Mouse (Mus musculus) heart, adult 8-10 months (tissue): Measurements from ENCODE around the gene Memo1. TPM values are rescaled to one million over a fixed set of nuclear protein-coding genes. Genes with fewer than 3 reads are reported as not detected.
"Not testable (repeated sequence)": the region's sequence is repeated elsewhere in the genome, so short reads cannot be mapped to it uniquely, and the experiment has no call there.

Experiments used
- DNase-seq: peaks from one replicate; pipeline ENCODE4 v3.0.0; 2022; ENCODE audit warnings: low spot score
- total RNA-seq, 4 experiments: library from RNA; stranded (reverse); gene quantifications; 2 replicates each; pipeline ENCODE4 v1.2.4; 2022

Memo1 gene
- 10 to 100 TPM; 59.3 to 63.2 (median 61.2) TPM for total RNA-seq

- DNase-seq, result peak; percentile 69
These were observed at the start of gene Memo1 for GRCm38 (mm10) chr17:74295026-74295970. Memo1 (minus strand) TSS chr17:74295521.

- no peak for DNase-seq
These were observed 45.8 kb upstream of the Memo1 start for GRCm38 (mm10) chr17:74341151-74341550.

- peak; percentile 67 for DNase-seq
These were observed 43.9 kb upstream of the Memo1 start, which contains the start of gene Spast for GRCm38 (mm10) chr17:74338937-74339804. Spast (plus strand) TSS chr17:74338987.

DNA sequence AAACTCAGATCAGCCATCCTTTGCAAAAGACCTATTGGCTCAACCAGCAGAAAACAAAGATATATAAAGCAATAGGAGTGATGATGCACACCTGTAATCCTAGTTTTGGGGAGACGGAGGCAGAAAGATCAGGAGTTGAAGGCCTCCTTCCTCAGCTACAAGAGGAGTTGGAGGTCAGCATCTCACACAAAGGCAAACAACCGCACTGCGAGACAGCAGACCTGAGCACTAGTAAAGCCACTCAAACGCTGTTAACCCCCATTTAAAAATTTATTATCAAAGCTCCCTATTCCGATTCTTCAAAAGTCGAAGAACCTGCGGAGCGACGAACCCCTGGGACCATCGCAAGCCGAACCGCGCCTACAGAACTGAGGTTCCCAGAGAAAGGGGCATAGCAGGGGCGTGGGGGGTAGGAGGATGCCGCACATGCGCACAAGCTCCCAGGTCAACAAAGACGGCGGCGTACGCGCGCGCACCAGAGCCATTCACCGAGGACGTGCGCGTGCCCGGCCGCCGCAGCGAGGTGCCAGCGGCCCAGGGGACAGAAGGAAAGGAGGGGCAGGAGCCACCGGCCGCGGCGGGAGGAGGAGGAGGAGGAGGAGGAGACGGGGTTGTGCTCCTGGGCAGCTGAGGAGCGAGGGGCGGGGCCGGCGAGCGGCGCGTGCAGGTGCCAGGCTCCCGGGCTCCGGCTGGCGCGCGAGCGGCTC is 43.1 kb upstream of the Memo1 start:
- DNase-seq, result peak; percentile 91

DNA sequence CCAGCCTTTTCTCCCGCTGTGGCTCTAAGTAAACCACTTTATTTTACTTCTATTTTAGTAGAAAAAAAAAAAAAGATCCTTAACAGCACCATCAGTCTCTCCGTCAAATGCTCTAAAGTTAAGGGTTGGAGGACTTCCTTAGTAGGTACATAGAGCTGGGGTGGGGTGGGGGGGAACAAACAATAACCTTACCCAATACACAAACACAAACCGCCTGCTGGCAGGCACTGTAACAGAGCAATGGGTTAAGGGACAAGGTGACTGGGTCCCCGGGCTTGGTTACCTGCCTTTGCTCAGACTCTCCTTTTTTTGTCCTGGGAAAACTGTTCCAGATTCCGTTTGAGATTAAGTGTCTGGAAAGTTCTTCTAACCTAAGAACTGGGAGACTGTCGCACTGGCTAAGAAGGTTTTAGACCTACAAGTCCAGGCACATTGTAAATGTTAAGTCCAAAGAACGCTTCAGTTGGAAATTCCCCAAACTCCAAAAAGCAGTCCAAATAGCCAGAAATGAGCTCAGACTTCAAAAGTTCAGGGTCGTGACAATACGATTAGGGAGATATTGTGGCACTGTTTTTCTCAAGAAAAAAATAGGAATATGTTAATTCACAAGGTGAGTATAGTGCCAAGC is 35.8 kb upstream of the Memo1 start:
- no peak for DNase-seq

GRCm38 (mm10) chr17:74328146-74328545 is 32.8 kb upstream of the Memo1 start:
- DNase-seq, result not testable (repeated sequence)

DNA sequence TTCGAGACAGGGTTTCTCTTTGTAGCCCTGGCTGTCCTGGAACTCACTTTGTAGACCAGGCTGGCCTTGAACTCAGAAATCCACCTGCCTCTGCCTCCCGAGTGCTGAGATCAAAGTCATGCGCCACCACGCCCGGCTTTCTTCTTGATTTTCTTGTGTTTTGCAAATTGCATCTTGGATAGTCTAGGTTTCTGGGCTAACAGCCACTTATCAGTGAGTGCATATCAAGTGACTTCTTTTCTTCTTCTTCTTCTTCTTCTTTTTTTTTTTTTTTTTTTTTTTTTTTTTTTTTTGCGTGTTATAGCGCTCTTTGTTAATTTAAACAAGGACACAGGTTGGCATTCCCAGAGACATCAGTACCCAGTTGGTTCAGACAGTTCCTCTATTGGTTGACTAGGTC is 31.9 kb upstream of the Memo1 start:
- DNase-seq, result not testable (repeated sequence)

- no peak for DNase-seq
These were observed 28.5 kb upstream of the Memo1 start, which contains the start of gene Dpy30 for GRCm38 (mm10) chr17:74323844-74324243. Dpy30 (minus strand) TSS chr17:74323944.

DNA sequence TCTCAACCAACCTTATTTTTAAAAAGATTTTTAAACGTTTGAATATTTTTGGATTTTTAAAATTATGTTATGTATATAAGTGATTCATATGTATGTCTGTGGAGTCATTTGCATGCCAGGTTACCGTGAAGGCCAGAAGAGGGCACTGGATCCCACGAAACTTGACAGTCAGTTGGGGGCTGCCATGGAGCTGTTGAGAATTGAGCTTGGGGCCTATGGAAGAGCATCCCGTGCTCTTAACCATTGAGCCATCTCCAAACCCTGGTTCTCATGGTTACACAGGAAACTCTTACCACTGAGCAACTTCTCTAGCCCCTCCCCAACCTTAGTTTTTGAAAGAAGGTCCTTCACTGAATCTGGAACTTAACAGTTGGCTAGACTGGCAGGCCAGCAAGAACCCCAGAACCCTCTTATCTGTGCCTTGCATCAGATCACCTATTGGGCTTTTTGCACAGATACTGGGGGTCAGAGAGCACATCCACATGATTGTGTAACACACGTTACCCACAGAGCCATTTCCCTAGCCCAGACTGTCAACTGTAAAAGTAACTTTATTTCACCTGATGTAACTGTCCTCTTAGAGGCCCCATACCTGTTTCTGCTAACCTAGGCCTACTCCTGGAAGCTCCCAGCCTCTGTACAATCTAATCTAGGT is 27.2 kb upstream of the Memo1 start:
- DNase-seq, result no peak

- no peak for DNase-seq
These were observed 23.4 kb upstream of the Memo1 start for GRCm38 (mm10) chr17:74318721-74319120.

- DNase-seq, result peak; percentile 81
These were observed 21.1 kb upstream of the Memo1 start for GRCm38 (mm10) chr17:74316309-74316863.

DNA sequence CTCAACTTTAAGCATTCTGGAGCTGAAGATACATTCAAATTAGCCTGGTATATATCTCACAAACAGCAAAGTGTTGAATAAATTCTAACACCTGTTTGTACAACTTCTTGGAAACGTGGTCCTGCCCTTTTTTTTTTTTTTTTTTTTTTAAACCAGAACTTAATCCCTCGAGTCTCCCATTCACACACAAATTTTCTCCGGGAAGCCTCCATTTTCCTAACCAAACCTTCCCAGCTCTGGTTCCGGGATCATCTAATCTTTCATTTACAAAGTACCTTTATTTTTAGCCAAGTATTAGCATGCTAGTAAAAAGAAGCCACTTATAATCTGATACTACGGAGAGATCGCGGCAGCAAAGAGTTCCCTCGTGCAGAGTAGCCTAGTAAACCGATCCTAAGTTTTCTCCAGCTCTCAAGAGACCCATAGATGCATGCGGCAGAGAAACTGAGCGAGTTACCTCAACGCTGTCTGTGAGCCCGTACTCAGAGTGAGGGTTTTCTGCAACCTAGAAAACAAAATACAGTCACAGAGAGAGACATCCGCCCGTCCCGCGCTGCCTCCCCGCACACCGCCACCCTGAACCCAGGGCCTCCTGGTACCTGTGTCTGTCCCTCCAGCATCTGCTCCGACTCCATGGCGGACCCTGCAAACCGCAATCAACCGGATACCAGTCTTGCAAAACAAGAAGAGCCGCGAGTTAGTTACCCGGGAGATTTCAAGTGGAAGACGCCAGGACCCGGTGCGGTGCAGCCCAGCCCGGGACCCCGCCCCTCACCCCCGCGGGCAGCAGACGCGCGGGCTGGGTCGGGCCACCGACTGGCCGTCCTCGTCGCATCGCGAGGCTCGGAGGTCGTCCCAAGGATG is 20.4 kb upstream of the Memo1 start:
- DNase-seq, result no peak

DNA sequence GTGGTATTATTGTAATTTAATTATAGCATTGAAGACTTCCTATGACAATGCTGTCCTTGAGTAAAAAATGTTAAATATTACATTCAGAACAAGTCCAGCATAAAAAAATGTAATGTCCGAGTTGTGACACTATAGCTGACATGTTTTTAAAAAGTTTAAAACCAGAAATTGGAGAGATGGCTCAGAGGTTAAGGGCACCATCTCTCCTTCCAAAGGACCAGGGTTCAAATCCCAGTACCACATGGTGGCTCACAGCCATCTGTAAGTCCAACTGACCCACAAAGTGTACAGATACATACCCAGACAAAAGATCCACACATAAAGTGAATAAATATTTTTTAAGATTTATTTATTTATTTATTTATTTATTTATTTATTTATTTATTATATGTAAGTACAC is 10.7 kb upstream of the Memo1 start:
- no peak for DNase-seq

- DNase-seq, result no peak
These were observed 10.3 kb upstream of the Memo1 start for GRCm38 (mm10) chr17:74305616-74306015.

GRCm38 (mm10) chr17:74304060-74304459 is 8.7 kb upstream of the Memo1 start:
- no peak for DNase-seq

DNA sequence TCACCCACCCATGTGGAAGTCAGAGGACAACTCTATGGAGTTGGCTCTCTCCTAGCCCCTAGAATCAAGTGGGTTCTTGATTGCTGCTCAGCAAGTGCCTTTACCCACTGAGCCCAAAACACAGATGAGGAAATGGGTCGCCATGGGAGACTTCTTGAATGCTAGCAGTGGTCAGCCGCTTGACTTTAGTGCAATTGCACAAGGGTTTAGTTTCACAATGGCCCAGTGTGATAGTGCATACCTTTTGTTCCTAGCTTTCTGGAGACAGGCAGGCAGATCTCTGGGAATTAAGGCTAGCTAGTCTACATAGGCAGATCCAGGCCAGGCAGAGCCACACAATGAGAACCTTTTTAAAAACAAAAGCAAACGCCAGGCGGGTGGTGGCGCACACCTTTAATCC is 4.8 kb upstream of the Memo1 start:
- DNase-seq, result no peak

DNA sequence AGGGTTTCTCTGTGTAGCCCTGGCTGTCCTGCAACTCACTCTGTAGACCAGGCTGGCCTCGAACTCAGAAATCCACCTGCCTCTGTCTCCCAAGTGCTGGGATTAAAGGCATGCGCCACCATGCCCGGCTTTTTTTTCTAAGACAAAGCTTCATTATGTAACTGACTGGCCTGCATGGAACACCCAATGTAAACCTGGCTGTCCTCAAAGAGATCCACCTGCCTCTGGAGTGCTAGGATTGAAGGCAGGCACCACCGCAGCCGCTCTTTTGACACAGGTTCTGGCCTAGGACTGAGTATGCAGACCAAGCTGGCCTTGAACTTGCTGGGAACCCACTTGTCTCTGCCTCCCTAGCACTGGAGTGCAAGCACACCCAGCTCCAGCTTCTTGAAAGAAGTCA is 1.7 kb upstream of the Memo1 start:
- DNase-seq, result not testable (repeated sequence)

- DNase-seq, result peak; percentile 28
These were observed 929 bp upstream of the Memo1 start for GRCm38 (mm10) chr17:74296076-74296823.
